Mouse (Mus musculus) forebrain, embryonic 11.5 days (tissue): Measurements from ENCODE around the gene Nlk. TPM values are rescaled to one million over a fixed set of nuclear protein-coding genes. Genes with fewer than 3 reads are reported as not detected.

Experiments
- ATAC-seq: fragments of 200-750 bp; cut with Nextera tagmentation; replicated peaks from 2 replicates; pipeline ENCODE4 v1.8.0; 2017; ENCODE audit warnings: moderate TSS enrichment; ENCODE audit not compliant: low FRiP score
- DNase-seq: peaks from one replicate; pipeline ENCODE4 v3.0.0-alpha.2; 2017; ENCODE audit warnings: low spot score
- H3K27ac ChIP-seq: fragments of 300-500 bp; sonication (generic); 2 replicates; pipeline ENCODE4 v1.5.1; 2014; ENCODE audit warnings: low read depth, low read length
- H3K27me3 ChIP-seq: fragments of 300-500 bp; sonication (generic); 2 replicates; pipeline ENCODE4 v1.6.1; 2014; ENCODE audit warnings: mild to moderate bottlenecking, low read length, mixed read lengths; ENCODE audit not compliant: control insufficient read depth, insufficient read depth
- H3K36me3 ChIP-seq: fragments of 300-500 bp; sonication (generic); 2 replicates; pipeline ENCODE4 v1.6.1; 2014; ENCODE audit warnings: mild to moderate bottlenecking, low read length, moderate library complexity, mixed read lengths; ENCODE audit not compliant: control insufficient read depth, insufficient read depth
- H3K4me1 ChIP-seq: fragments of 300-500 bp; sonication (generic); replicated peaks from 2 replicates; pipeline ENCODE4 v1.6.1; 2014; ENCODE audit warnings: low read length, mixed read lengths; ENCODE audit not compliant: control insufficient read depth, insufficient read depth
- H3K4me2 ChIP-seq: fragments of 300-500 bp; sonication (generic); 2 replicates; pipeline ENCODE4 v1.6.1; 2014; ENCODE audit warnings: low read depth, mild to moderate bottlenecking, low read length, moderate library complexity, mixed read lengths; ENCODE audit not compliant: severe bottlenecking
- H3K4me3 ChIP-seq: fragments of 300-500 bp; sonication (generic); 2 replicates; pipeline ENCODE4 v1.5.1; 2014; ENCODE audit warnings: low read depth, low read length
- H3K9ac ChIP-seq: fragments of 300-500 bp; sonication (generic); 2 replicates; pipeline ENCODE4 v1.6.1; 2014; ENCODE audit warnings: low read length
- H3K9me3 ChIP-seq: fragments of 300-500 bp; sonication (generic); 2 replicates; pipeline ENCODE4 v1.6.1; 2016; ENCODE audit warnings: low read length, mixed read lengths; ENCODE audit not compliant: control insufficient read depth
- WGBS: fragments of 180-500 bp; shearing (Covaris S2); extraction: QIAGEN DNeasy Blood & Tissue Kit; methylation state at CpG from one replicate; pipeline ENCODE4 v1.1.7; 2014; 5-methylcytosine and 5-hydroxymethylcytosine counted together
- polyA plus RNA-seq: library from polyadenylated mRNA; unstranded; fragments of >200 nt; fragmentation: Nextera tagmentation; extraction: Ambion mirVana; gene quantifications from 2 replicates; pipeline ENCODE4 v1.2.1, GENCODE M21; 2014

Nlk gene
- polyA plus RNA-seq, 1 experiment from 2014 or later = 33.6 TPM

DNA sequence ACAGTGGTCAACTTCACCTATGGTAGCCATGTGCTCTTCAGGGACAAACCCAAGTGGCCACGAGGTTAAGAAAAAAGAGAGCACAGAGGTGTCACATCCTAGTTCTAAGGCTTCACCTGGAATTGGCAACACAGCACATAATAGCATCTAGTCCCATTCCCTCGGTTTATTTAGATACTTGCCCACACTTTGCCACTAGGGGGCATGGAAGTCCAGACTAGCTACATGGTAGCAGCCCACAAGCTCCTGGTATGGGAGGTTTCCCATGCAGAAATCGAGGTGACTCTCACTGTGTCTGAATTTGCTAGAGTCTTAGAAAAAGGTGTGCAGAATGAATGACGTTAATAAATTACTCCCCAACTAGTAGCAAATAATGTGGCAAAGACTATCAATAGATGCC, 136.7 kb downstream of the Nlk start:
- Histone ChIP-seq H3K36me3 (no peaks in the 10 kb centered on the region), H3K27me3 (no peaks in the 10 kb centered on the region), H3K9me3 (no peaks in the 10 kb centered on the region), H3K4me3 (no peak overlapping the region), H3K4me1 (no peaks in the 10 kb centered on the region), H3K27ac (no peak overlapping the region), H3K4me2 (no peak overlapping the region), H3K9ac (no peak overlapping the region)
- 22% methylated on average over 4 of the region's 4 CpGs for WGBS
- no peak for ATAC-seq
- peak; percentile 69 for DNase-seq

DNA sequence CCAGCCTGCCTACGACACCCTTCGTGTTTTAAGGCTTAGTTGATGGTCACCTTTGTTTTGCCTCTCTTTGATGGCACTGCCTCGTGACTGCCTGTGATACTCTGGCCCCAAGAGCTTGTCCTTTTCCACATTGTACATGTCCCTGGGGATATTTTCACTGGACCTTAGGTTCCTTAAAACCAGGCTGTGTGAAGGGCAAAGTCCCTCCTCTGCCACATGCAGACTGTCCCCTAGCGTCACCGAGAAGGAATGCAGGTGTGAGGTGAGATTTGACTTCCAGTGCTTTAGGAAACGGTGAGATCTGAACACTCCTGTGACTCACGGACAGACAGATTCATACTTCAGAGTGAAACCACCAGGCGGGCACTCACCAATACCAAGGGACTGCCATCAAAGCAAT, 139.9 kb downstream of the Nlk start:
- no peak overlapping the region for H3K27ac ChIP-seq
- H3K27me3 ChIP-seq = no peaks in the 10 kb centered on the region
- WGBS = 58% methylated on average over 8 of the region's 8 CpGs
- no peak overlapping the region for H3K4me2 ChIP-seq
- DNase-seq (no peak), ATAC-seq (no peak)
- no peaks in the 10 kb centered on the region for H3K36me3 ChIP-seq
- H3K4me3 ChIP-seq = no peak overlapping the region
- no peaks in the 10 kb centered on the region for H3K9me3 ChIP-seq
- H3K4me1 ChIP-seq = no peaks in the 10 kb centered on the region
- H3K9ac ChIP-seq = no peak overlapping the region

DNA sequence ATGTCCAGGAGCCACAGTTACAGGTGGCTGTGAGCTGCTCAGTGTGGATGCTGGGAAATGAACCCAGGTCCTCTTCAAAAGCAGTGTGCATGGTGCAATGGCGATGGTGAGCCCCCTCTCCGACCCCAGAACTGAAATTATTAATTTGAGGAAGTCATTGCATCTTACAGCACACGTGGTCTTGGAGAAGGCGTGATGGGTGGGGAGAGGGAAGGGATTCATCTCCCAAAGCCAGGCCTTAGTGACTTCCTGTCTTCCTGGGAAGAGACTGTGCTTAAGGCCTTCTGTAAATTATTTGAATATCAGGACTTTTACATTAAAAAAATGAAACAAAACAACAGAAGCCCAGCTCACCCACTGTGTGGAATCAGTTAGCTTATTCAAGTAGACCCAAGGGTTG, 141.1 kb downstream of the Nlk start:
- DNase-seq (peak; percentile 28), ATAC-seq (no peak)
- 74% methylated on average over 4 of the region's 4 CpGs for WGBS

DNA sequence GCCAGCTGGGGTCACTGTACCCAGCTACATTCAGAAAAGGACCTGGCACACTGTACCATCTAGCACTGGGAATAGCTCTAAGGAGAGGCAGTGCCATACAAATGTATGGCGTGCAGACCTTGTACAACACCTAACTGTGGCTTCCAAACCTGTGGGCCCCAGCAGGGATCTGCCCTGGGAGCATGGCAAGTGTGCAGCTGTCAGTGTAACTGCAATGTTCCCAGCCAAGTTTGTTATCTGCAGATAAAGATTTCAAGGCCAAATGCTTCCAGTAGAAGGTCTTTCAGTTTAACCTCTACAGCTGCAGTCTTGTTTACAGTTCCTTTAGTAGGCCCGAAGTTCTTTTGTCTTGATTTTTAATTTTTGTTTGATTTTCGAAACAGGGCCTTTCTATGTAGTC, 141.6 kb downstream of the Nlk start:
- Histone ChIP-seq H3K36me3 (no peaks in the 10 kb centered on the region), H3K4me3 (no peak overlapping the region), H3K27ac (no peak overlapping the region), H3K27me3 (no peaks in the 10 kb centered on the region), H3K4me2 (no peak overlapping the region), H3K4me1 (0 out of 2 replicates have a peak, but pooled peaks cover 3% of the 10 kb centered on the region), H3K9me3 (no peaks in the 10 kb centered on the region), H3K9ac (no peak overlapping the region)
- no peak for ATAC-seq
- DNase-seq = peak; percentile 22
- WGBS = 90% methylated on average over 3 of the region's 3 CpGs

More for the DNA sequence above, 141.1 kb downstream of the Nlk start:
- Histone ChIP-seq H3K9me3 (no peaks in the 10 kb centered on the region), H3K4me3 (no peak overlapping the region), H3K4me1 (0 out of 2 replicates have a peak, but pooled peaks cover 2% of the 10 kb centered on the region), H3K4me2 (no peak overlapping the region), H3K9ac (no peak overlapping the region), H3K36me3 (no peaks in the 10 kb centered on the region), H3K27ac (no peak overlapping the region), H3K27me3 (no peaks in the 10 kb centered on the region)

DNA sequence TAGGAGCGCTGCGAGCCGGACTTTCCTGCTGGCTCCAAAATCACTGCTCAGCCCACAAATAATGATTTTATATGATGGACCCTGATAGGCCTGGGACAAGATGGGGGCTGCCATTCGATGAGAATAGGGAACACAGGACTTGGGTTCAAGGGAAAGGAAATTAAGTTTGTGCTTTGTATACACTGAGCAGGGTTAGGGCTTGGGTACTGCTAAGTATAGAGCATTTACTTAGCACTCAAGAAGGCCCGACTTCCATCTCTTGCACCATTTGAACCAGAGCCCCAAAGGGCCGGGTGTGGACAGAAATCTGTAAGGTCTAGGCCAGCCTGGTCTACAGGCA, 146.1 kb downstream of the Nlk start:
- Histone ChIP-seq H3K9ac (peak overlapping the region; percentile 70), H3K4me3 (peak overlapping the region; percentile 53), H3K36me3 (no peaks in the 10 kb centered on the region), H3K4me1 (peaks cover 3% of the 10 kb centered on the region; the same call in 1 of the 2 replicates), H3K27me3 (no peaks in the 10 kb centered on the region), H3K27ac (peak overlapping the region; percentile 70), H3K4me2 (peak overlapping the region; percentile 79), H3K9me3 (no peaks in the 10 kb centered on the region)
- 32% methylated on average over 6 of the region's 6 CpGs for WGBS
- ATAC-seq (peak; percentile 51), DNase-seq (no peak)

DNA sequence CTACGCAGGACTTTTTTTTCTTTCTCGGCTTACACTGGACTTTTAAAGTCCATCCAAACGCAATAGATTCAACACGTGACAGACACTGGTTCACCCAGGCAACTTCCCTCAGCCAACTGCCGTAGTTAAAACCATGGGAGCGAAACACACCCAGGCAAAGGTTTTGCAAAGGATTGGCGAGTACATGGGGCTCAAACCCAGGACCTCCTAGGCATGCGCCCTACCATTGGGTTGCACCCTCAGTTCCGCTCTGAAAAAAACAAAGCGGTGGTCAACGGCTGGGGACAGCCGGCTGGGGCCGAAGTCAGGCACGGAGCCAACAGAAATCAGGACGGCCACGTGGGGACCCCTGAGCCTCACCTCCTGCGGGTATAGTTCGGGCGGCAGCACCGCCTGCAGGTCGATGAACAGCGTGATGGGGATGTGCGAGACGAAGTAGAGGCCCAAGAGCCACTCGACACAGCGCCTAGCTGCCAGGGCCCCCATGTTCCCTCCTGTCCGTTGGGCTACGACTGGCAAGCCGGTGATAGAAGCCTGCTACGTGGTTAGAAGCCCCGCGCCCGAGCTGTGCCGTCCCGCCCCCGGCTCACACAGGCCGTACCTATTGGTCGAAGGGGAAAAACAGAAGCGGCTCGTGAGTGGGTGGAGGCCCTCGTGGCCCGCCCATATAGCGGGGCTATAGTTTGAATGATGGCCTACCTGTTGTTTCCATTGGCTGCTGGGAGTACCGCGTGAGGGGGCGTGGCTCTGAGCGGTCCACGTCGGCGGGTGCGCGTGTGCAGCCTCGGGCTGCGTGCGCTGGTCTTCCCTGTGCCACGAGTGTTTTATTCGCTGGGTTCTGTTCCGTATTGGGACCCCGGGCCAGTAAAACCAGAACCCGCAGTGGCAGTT, 146.8 kb downstream of the Nlk start, which contains the start of gene Tmem97:
Tmem97 (minus strand) TSS at position 610 of the 891 bp plus-strand sequence.
- Histone ChIP-seq H3K9ac (peak within 1 kb of the TSS; percentile 82), H3K36me3 (no peaks in the 10 kb centered on the region), H3K27me3 (no peaks in the 10 kb centered on the region), H3K4me2 (peak within 1 kb of the TSS; percentile 79), H3K27ac (peak within 1 kb of the TSS; percentile 70), H3K9me3 (no peaks in the 10 kb centered on the region), H3K4me1 (peaks cover 3% of the 10 kb centered on the region; the same call in 1 of the 2 replicates), H3K4me3 (peak within 1 kb of the TSS; percentile 53)
- under 1% methylated on average over 60 of the region's 60 CpGs for WGBS
- ATAC-seq (peak; percentile 100), DNase-seq (peak; percentile 98)

DNA sequence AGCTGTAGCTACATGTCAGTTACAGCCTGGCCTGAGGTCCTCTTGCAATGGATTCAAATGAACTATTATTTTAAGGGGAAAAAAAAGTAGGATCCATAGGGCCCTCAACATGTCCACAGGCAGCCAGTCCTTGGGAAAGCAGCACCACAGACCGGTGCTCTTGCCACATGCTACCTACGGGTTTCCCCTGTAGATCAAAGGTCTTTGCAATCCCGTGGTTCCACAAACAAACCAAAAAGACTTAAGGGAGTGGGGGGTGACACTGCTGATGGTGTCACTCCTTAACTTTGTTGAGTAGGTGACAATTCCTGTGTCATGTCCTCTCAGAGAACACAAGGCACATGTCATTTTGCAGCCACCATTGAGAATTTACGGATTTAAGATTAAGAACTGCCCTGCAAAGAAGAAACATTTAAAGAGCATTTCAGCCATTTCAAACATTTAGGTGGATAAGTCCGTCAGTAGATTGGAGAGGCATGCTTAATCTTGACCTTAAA, 147.6 kb downstream of the Nlk start:
- peak overlapping the region; percentile 82 for H3K9ac ChIP-seq
- H3K27me3 ChIP-seq = no peaks in the 10 kb centered on the region
- no peaks in the 10 kb centered on the region for H3K36me3 ChIP-seq
- no peak for DNase-seq
- no peaks in the 10 kb centered on the region for H3K9me3 ChIP-seq
- peaks cover 3% of the 10 kb centered on the region; the same call in 1 of the 2 replicates for H3K4me1 ChIP-seq
- H3K4me2 ChIP-seq = peak overlapping the region; percentile 79
- no peak overlapping the region for H3K27ac ChIP-seq
- ATAC-seq = no peak
- H3K4me3 ChIP-seq = peak overlapping the region; percentile 53
- 16% methylated on average over 5 of the region's 5 CpGs for WGBS

DNA sequence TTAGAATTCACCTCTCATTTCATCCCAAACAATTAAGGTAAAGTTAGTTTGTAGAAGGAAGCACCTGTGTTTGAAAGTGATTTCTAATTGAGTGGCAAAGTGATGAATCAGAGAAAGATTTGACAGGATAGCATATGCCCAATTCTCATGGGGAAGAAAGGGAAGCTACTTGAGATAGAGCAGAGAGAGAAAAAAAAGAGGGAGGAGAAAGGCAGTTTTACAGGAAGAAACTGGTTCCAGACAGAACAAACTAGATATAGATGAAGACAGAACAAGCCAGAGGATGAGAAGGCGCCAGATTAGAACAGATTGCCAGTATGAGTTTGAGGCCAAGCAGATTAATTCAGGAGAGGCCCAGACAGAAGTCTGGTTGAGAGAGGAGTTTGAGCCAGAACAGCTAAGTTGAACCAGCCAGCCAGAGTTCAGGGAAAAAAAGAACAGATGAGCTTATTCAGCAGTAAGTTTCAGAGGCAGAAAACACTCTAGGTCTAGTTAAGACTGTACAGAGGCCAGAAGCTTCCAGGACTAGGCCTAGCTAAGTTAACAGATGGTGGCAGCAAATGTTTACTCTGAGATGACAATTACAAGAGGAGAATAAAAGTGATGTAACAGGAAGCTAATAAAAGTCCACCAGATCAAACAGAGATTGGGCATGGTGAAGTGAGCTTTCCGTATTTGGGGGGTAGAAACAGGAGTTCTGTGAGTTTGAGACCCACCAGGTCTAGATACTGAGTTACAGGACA, 149.3 kb downstream of the Nlk start:
- WGBS = 84% methylated on average over 2 of the region's 2 CpGs
- H3K27ac ChIP-seq = no peak overlapping the region
- no peaks in the 10 kb centered on the region for H3K27me3 ChIP-seq
- H3K4me2 ChIP-seq = no peak overlapping the region
- peaks cover 3% of the 10 kb centered on the region; the same call in 1 of the 2 replicates for H3K4me1 ChIP-seq
- ATAC-seq (no peak), DNase-seq (no peak)
- no peak overlapping the region; the same call in 1 of the 2 replicates for H3K9ac ChIP-seq
- H3K36me3 ChIP-seq = no peaks in the 10 kb centered on the region
- no peak overlapping the region for H3K4me3 ChIP-seq
- no peaks in the 10 kb centered on the region for H3K9me3 ChIP-seq
